15 mouse cellular contexts compared by ENCODE assay signal in genomic region chr3:53052385-53052784, GRCm38 (mm10). TPM values are rescaled to one million over a fixed set of nuclear protein-coding genes. Genes with fewer than 3 reads are reported as not detected.
"Had no signal": no experiment of that assay in that cellular context is flagged by ENCODE, and none has a peak within 500 bp of the region (broad histone marks: within the 10 kb centered on the region; RNA-seq: fewer than 3 reads in every experiment).

No protein-coding gene starts in this region.

- H3K4me1 ChIP-seq: liver, embryonic 13.5 days had no signal

- H3K9ac ChIP-seq: liver, embryonic 13.5 days; midbrain, embryonic 15.5 days; neural tube, embryonic 13.5 days had no signal

- H3K27ac ChIP-seq: left cerebral cortex, adult 2 months; liver, embryonic 13.5 days; midbrain, embryonic 15.5 days; neural tube, embryonic 13.5 days had no signal

- ATAC-seq: midbrain, embryonic 15.5 days had no signal

- H3K27me3 ChIP-seq: liver, embryonic 13.5 days; midbrain, embryonic 15.5 days; neural tube, embryonic 13.5 days had no signal

- DNase-seq: kidney, postnatal 10 days; kidney, postnatal 36 days; layer of hippocampus, postnatal 36 days; liver, embryonic 13.5 days; lung, adult 2 months; lung, postnatal 14 days; lung, postnatal 4 days; thymus, adult 18-20 months; thymus, postnatal 36 days had no signal

- H3K36me3 ChIP-seq: liver, embryonic 13.5 days; midbrain, embryonic 15.5 days; neural tube, embryonic 13.5 days had no signal

- H3K9me3 ChIP-seq: liver, embryonic 13.5 days; midbrain, embryonic 15.5 days; neural tube, embryonic 13.5 days had no signal

- H3K4me3 ChIP-seq: left cerebral cortex, adult 2 months; liver, embryonic 13.5 days; midbrain, embryonic 15.5 days; myocyte; neural tube, embryonic 13.5 days had no signal

- H3K4me2 ChIP-seq: liver, embryonic 13.5 days; midbrain, embryonic 11.5 days; midbrain, embryonic 15.5 days; neural tube, embryonic 13.5 days had no signal

RNA-seq across cellular contexts. Expression of gene Lhfp, which starts 11.1 kb away (rescaled TPM):
- total RNA-seq: megakaryocyte-erythroid progenitor cell, adult 5-6 weeks had no signal
